Mouse (Mus musculus) MEL (cell line): ENCODE results near the gene C8b. TPM values are rescaled to one million over a fixed set of nuclear protein-coding genes. Genes with fewer than 3 reads are reported as not detected.

Experiments used
- DNase-seq: peaks from one replicate; pipeline ENCODE4 v3.0.0; 2011; ENCODE audit warnings: low read depth, low spot score
- H3K27ac ChIP-seq: 2 replicates; pipeline ENCODE4 v1.5.1; 2012; ENCODE audit warnings: low read depth, mild to moderate bottlenecking, control low read depth, low read length, moderate library complexity; ENCODE audit not compliant: control insufficient read depth
- H3K27me3 ChIP-seq, 2 experiments: fragments of 150-350 bp in 1 of 2; sonication (generic) in 1 of 2; 2 replicates each; pipeline ENCODE4 v1.6.1; 2012; ENCODE audit warnings: low read length in 2 of 2, mild to moderate bottlenecking in 2 of 2, improper control_type of control experiment in 1 of 2, moderate library complexity in 1 of 2; ENCODE audit not compliant: insufficient read depth in 2 of 2, control insufficient read depth in 1 of 2
- H3K36me3 ChIP-seq, 2 experiments: 2 replicates each; pipeline ENCODE4 v1.6.1; 2012 to 2014; ENCODE audit warnings: low read length in 2 of 2, improper control_type of control experiment in 1 of 2, inconsistent platforms in 1 of 2, mild to moderate bottlenecking in 1 of 2; ENCODE audit not compliant: insufficient read depth in 2 of 2, control insufficient read depth in 1 of 2
- H3K4me1 ChIP-seq, 2 experiments: fragments of 150-350 bp in 1 of 2; sonication (generic) in 1 of 2; 2 replicates each; pipeline ENCODE4 v1.6.1; 2012; ENCODE audit warnings: low read length in 2 of 2, improper control_type of control experiment in 1 of 2, mild to moderate bottlenecking in 1 of 2; ENCODE audit not compliant: insufficient read depth in 2 of 2, control insufficient read depth in 1 of 2
- H3K4me3 ChIP-seq, 2 experiments: fragments of 150-350 bp in 1 of 2; sonication (generic) in 1 of 2; 2 replicates each; pipeline ENCODE4 v1.5.1; 2012; ENCODE audit warnings: low read depth in 2 of 2, low read length in 2 of 2, mild to moderate bottlenecking in 2 of 2, moderate library complexity in 2 of 2, control low read depth in 1 of 2, improper control_type of control experiment in 1 of 2; ENCODE audit not compliant: control insufficient read depth in 1 of 2, insufficient read depth in 1 of 2
- H3K79me2 ChIP-seq: 2 replicates; pipeline ENCODE4 v1.6.1; 2012; ENCODE audit warnings: mild to moderate bottlenecking, low read length, moderate library complexity; ENCODE audit not compliant: control insufficient read depth, poor library complexity, insufficient read depth
- H3K9ac ChIP-seq: 2 replicates; pipeline ENCODE4 v1.6.1; 2012; ENCODE audit warnings: low read depth, mild to moderate bottlenecking, control low read depth, low read length, moderate library complexity; ENCODE audit not compliant: control insufficient read depth, poor library complexity, severe bottlenecking
- H3K9me3 ChIP-seq: fragments of 150-350 bp; sonication (generic); replicated peaks from 2 replicates; pipeline ENCODE4 v1.6.1; 2012; ENCODE audit warnings: mild to moderate bottlenecking, low read length, improper control_type of control experiment, moderate library complexity; ENCODE audit not compliant: insufficient read depth
- BHLHE40 ChIP-seq: IDR thresholded peaks from 2 replicates; pipeline ENCODE4 v1.6.1; 2012; ENCODE audit warnings: low read depth, mild to moderate bottlenecking, inconsistent platforms, low read length, improper control_type of control experiment, borderline replicate concordance
- CHD1 ChIP-seq: IDR thresholded peaks from 2 replicates; pipeline ENCODE4 v1.6.1; 2012; ENCODE audit warnings: low read depth, mild to moderate bottlenecking, inconsistent platforms, low read length, improper control_type of control experiment
- CHD2 ChIP-seq: IDR thresholded peaks from 2 replicates; pipeline ENCODE4 v1.6.1; 2011; ENCODE audit warnings: low read length, improper control_type of control experiment
- CTCF ChIP-seq, 3 experiments: IDR thresholded peaks in 2 of 3; conservative IDR thresholded peaks in 1 of 3; 2 replicates each; pipeline ENCODE4 v1.5.1; 2011 to 2012; ENCODE audit warnings: low read length in 3 of 3, low read depth in 2 of 3, mild to moderate bottlenecking in 2 of 3, improper control_type of control experiment in 1 of 3, inconsistent platforms in 1 of 3, mixed read lengths in 1 of 3, moderate library complexity in 1 of 3; ENCODE audit not compliant: control insufficient read depth in 1 of 3, insufficient read depth in 1 of 3, poor library complexity in 1 of 3, severe bottlenecking in 1 of 3
- ELF1 ChIP-seq: IDR thresholded peaks from 2 replicates; pipeline ENCODE4 v1.6.1; 2014; ENCODE audit warnings: low read depth, mild to moderate bottlenecking, inconsistent platforms, low read length, improper control_type of control experiment, moderate library complexity
- EP300 ChIP-seq, 2 experiments: IDR thresholded peaks; 2 replicates each; pipeline ENCODE4 v1.6.1; 2011; ENCODE audit warnings: improper control_type of control experiment in 2 of 2, low read length in 2 of 2, low read depth in 1 of 2, mild to moderate bottlenecking in 1 of 2
- ETS1 ChIP-seq: IDR thresholded peaks from 2 replicates; pipeline ENCODE4 v1.6.1; 2012; ENCODE audit warnings: low read depth, mild to moderate bottlenecking, inconsistent platforms, low read length, improper control_type of control experiment, moderate library complexity
- GABPA ChIP-seq: IDR thresholded peaks from 2 replicates; pipeline ENCODE4 v1.6.1; 2012; ENCODE audit warnings: low read depth, mild to moderate bottlenecking, inconsistent platforms, low read length, improper control_type of control experiment, moderate library complexity
- JUND ChIP-seq: IDR thresholded peaks from 2 replicates; pipeline ENCODE4 v1.6.1; 2011; ENCODE audit warnings: low read depth, mild to moderate bottlenecking, improper control_type of control experiment, low read length
- KAT2A ChIP-seq: conservative IDR thresholded peaks from 2 replicates; pipeline ENCODE4 v1.6.1; 2012; ENCODE audit warnings: low read depth, low read length, improper control_type of control experiment, inconsistent platforms
- MAFK ChIP-seq: IDR thresholded peaks from 2 replicates; pipeline ENCODE4 v1.6.1; 2011; ENCODE audit warnings: low read depth, mild to moderate bottlenecking, low read length, improper control_type of control experiment, borderline replicate concordance
- MAZ ChIP-seq: IDR thresholded peaks from 2 replicates; pipeline ENCODE4 v1.6.1; 2012; ENCODE audit warnings: low read depth, mild to moderate bottlenecking, inconsistent platforms, low read length, improper control_type of control experiment
- MEF2A ChIP-seq: IDR thresholded peaks from 2 replicates; pipeline ENCODE4 v1.6.1; 2014; ENCODE audit warnings: low read depth, mild to moderate bottlenecking, inconsistent platforms, low read length, improper control_type of control experiment; ENCODE audit not compliant: poor library complexity, insufficient replicate concordance, severe bottlenecking; ENCODE audit errors: extremely low read depth
- MYC ChIP-seq: IDR thresholded peaks from 2 replicates; pipeline ENCODE4 v1.6.1; 2011; ENCODE audit warnings: low read depth, mild to moderate bottlenecking, low read length, improper control_type of control experiment, moderate library complexity
- POLR2AphosphoS2 ChIP-seq: IDR thresholded peaks from 2 replicates; pipeline ENCODE4 v1.6.1; 2011; ENCODE audit warnings: low read length, improper control_type of control experiment
- POLR2AphosphoS5 ChIP-seq: IDR thresholded peaks from 2 replicates; pipeline ENCODE4 v1.6.1; 2012; ENCODE audit warnings: low read depth, borderline replicate concordance, mild to moderate bottlenecking, inconsistent platforms, low read length, moderate library complexity, mixed read lengths
- RCOR1 ChIP-seq: IDR thresholded peaks from 2 replicates; pipeline ENCODE4 v1.6.1; 2012; ENCODE audit warnings: low read depth, mild to moderate bottlenecking, inconsistent platforms, low read length, improper control_type of control experiment
- TAL1 ChIP-seq: IDR thresholded peaks from 2 replicates; pipeline ENCODE4 v1.6.1; 2012; ENCODE audit warnings: mild to moderate bottlenecking, inconsistent platforms, low read length, moderate library complexity, mixed read lengths
- TBP ChIP-seq: IDR thresholded peaks from 2 replicates; pipeline ENCODE4 v1.8.0; 2011; ENCODE audit warnings: low read depth, low read length, improper control_type of control experiment
- TCF12 ChIP-seq: IDR thresholded peaks from 2 replicates; pipeline ENCODE4 v1.6.1; 2014; ENCODE audit warnings: low read depth, mild to moderate bottlenecking, inconsistent platforms, low read length, improper control_type of control experiment, moderate library complexity
- UBTF ChIP-seq: IDR thresholded peaks from 2 replicates; pipeline ENCODE4 v1.6.1; 2012; ENCODE audit warnings: low read depth, mild to moderate bottlenecking, inconsistent platforms, low read length, improper control_type of control experiment, moderate library complexity, borderline replicate concordance; ENCODE audit not compliant: insufficient read depth
- USF1 ChIP-seq: IDR thresholded peaks from 2 replicates; pipeline ENCODE4 v1.6.1; 2014; ENCODE audit warnings: low read depth, mild to moderate bottlenecking, inconsistent platforms, low read length, improper control_type of control experiment, moderate library complexity
- ZKSCAN1 ChIP-seq: IDR thresholded peaks from 2 replicates; pipeline ENCODE4 v1.6.1; 2012; ENCODE audit warnings: low read depth, mild to moderate bottlenecking, inconsistent platforms, low read length, improper control_type of control experiment, moderate library complexity
- ZMIZ1 ChIP-seq: IDR thresholded peaks from 2 replicates; pipeline ENCODE4 v1.6.1; 2012; ENCODE audit warnings: low read depth, mild to moderate bottlenecking, inconsistent platforms, low read length, improper control_type of control experiment, moderate library complexity
- ZNF384 ChIP-seq: IDR thresholded peaks from 2 replicates; pipeline ENCODE4 v1.6.1; 2012; ENCODE audit warnings: low read depth, mild to moderate bottlenecking, inconsistent platforms, low read length, improper control_type of control experiment
- polyA plus RNA-seq, 2 experiments: library from polyadenylated mRNA; stranded (reverse) in 1 of 2; unstranded in 1 of 2; fragments of >175 nt in 1 of 2; fragments of >200 nt in 1 of 2; gene quantifications; 2 replicates each; pipeline versions ENCODE4 v1.2.1 to v1.2.4; 2012; ENCODE audit warnings: low replicate concordance in 2 of 2, low read depth in 1 of 2; ENCODE audit not compliant: insufficient read length in 2 of 2, insufficient read depth in 1 of 2, missing spikeins in 1 of 2
- total RNA-seq: library from RNA; depleted of rRNA; stranded (reverse); fragments of 300-350 nt; gene quantifications from 2 replicates; pipeline ENCODE4 v1.2.3, GENCODE M21; 2012

The C8b gene
- total and polyA plus RNA-seq, 3 experiments = not detected

DNA sequence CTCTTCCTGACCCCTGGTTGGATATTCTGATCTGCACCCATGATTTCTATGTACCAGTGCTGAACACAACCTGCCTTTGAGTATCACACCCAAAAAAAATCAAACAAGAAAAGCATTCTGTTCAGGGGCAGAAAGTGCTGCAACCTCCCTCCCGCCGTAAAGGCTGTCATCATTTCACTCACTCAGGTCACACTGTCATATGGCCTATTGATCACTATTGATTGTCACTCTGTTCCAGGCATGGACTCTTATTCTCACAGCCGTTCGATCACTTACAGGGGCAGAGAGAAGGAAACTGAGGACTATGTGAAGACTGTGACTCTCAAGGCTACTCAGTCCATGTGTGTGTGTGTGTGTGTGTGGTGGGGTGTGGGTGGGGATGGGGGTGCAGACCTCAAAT is 2.1 kb downstream of the C8b start:
- H3K79me2 ChIP-seq = no peaks in the 10 kb centered on the region
- no peak for TF ChIP-seq UBTF
- no peak for TF ChIP-seq CHD1
- no peak for TF ChIP-seq POLR2AphosphoS2
- no peak for TF ChIP-seq EP300 (IDR thresholded peaks at IDR 0.05; ENCODE audit: low read depth in 1 of 2, low read length in 2 of 2)
- TF ChIP-seq ZNF384 = no peak
- TF ChIP-seq BHLHE40 = no peak
- TF ChIP-seq CHD2 = no peak
- TF ChIP-seq ZMIZ1 = no peak
- no peak for TF ChIP-seq ZKSCAN1
- TF ChIP-seq MAZ = no peak
- no peak for TF ChIP-seq RCOR1
- TF ChIP-seq TAL1 = no peak
- no peak for TF ChIP-seq POLR2AphosphoS5
- no peak for TF ChIP-seq MAFK
- no peak for TF ChIP-seq MEF2A
- no peak for TF ChIP-seq KAT2A
- no peak for TF ChIP-seq JUND
- no peak for TF ChIP-seq CTCF (IDR thresholded peaks at IDR 0.05 in 2 of 3, conservative IDR thresholded peaks at IDR 0.05 in 1 of 3; ENCODE audit: control insufficient read depth in 1 of 3, insufficient read depth in 1 of 3, low read depth in 2 of 3, low read length in 3 of 3, poor library complexity in 1 of 3, severe bottlenecking in 1 of 3)
- no peak for TF ChIP-seq GABPA
- TF ChIP-seq TBP = no peak
- H3K4me3 ChIP-seq = no peak overlapping the region
- no peaks in the 10 kb centered on the region for H3K9me3 ChIP-seq
- H3K36me3 ChIP-seq = no peaks in the 10 kb centered on the region
- H3K4me1 ChIP-seq = no peaks in the 10 kb centered on the region
- no peaks in the 10 kb centered on the region for H3K27me3 ChIP-seq
- H3K27ac ChIP-seq = no peak overlapping the region
- DNase-seq = no peak
- no peak overlapping the region for H3K9ac ChIP-seq

DNA sequence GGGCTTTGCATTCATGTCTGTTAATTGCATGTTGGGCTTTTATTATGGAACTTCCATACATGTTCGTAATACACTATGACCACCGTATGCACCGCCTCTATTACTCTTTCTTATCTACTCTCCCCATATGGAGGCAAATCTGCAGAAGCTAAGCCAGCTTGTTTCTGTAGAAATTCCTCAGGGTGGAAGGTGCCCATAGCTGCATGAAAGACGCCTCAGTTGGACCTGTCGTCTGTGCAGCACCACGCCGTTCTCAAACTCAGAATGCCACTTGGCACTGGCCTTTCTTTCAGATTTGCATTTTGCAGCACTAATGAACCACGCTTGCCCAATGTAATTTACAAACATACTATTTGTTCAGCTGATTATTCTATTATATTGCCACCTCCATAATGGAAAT is 3.5 kb downstream of the C8b start:
- TF ChIP-seq CTCF (IDR thresholded peaks at IDR 0.05 in 2 of 3, conservative IDR thresholded peaks at IDR 0.05 in 1 of 3; ENCODE audit: control insufficient read depth in 1 of 3, insufficient read depth in 1 of 3, low read depth in 2 of 3, low read length in 3 of 3, poor library complexity in 1 of 3, severe bottlenecking in 1 of 3) = no peak
- no peak for TF ChIP-seq MYC
- TF ChIP-seq ELF1 = no peak
- TF ChIP-seq POLR2AphosphoS2 = no peak
- no peak for TF ChIP-seq ETS1
- TF ChIP-seq USF1 = no peak
- no peak for TF ChIP-seq TCF12
- no peak for TF ChIP-seq MAZ
- Histone ChIP-seq H3K27me3 (no peaks in the 10 kb centered on the region), H3K9me3 (no peaks in the 10 kb centered on the region), H3K36me3 (no peaks in the 10 kb centered on the region), H3K4me1 (no peaks in the 10 kb centered on the region), H3K79me2 (no peaks in the 10 kb centered on the region), H3K4me3 (no peak overlapping the region), H3K27ac (no peak overlapping the region), H3K9ac (no peak overlapping the region)
- DNase-seq = no peak
